Mouse (Mus musculus) midbrain, embryonic 14.5 days (tissue): ENCODE results near the gene Cass4. TPM values are rescaled to one million over a fixed set of nuclear protein-coding genes. Genes with fewer than 3 reads are reported as not detected.

Source experiments
- ATAC-seq: fragments of 200-750 bp; cut with Nextera tagmentation; 2 replicates; pipeline ENCODE4 v1.8.0; 2017; ENCODE audit warnings: moderate number of reproducible peaks, moderate library complexity; ENCODE audit not compliant: low FRiP score, low TSS enrichment
- DNase-seq: peaks from one replicate; pipeline ENCODE4 v3.0.0-alpha.2; 2015
- H3K27ac ChIP-seq: fragments of 300-500 bp; sonication (generic); replicated peaks from 2 replicates; pipeline ENCODE4 v1.5.1; 2014; ENCODE audit warnings: mild to moderate bottlenecking, low read depth, low read length, moderate library complexity
- H3K27me3 ChIP-seq: fragments of 300-500 bp; sonication (generic); 2 replicates; pipeline ENCODE4 v1.6.1; 2014; ENCODE audit warnings: low read length, control low read depth, mixed read lengths; ENCODE audit not compliant: control insufficient read depth, insufficient read depth
- H3K36me3 ChIP-seq: fragments of 300-500 bp; sonication (generic); 2 replicates; pipeline ENCODE4 v1.6.1; 2014; ENCODE audit warnings: low read length, control low read depth; ENCODE audit not compliant: control insufficient read depth, insufficient read depth
- H3K4me1 ChIP-seq: fragments of 300-500 bp; sonication (generic); 2 replicates; pipeline ENCODE4 v1.6.1; 2014; ENCODE audit warnings: mild to moderate bottlenecking, antibody characterized with exemption, low read length, control low read depth; ENCODE audit not compliant: control insufficient read depth, insufficient read depth
- H3K4me2 ChIP-seq: fragments of 300-500 bp; sonication (generic); 2 replicates; pipeline ENCODE4 v1.6.1; 2014; ENCODE audit warnings: mild to moderate bottlenecking, low read length, moderate library complexity
- H3K4me3 ChIP-seq: fragments of 300-500 bp; sonication (generic); replicated peaks from 2 replicates; pipeline ENCODE4 v1.5.1; 2014; ENCODE audit warnings: low read depth, low read length
- H3K9ac ChIP-seq: fragments of 300-500 bp; sonication (generic); replicated peaks from 2 replicates; pipeline ENCODE4 v1.6.1; 2014; ENCODE audit warnings: mild to moderate bottlenecking, low read length, moderate library complexity
- H3K9me3 ChIP-seq: fragments of 300-500 bp; sonication (generic); 2 replicates; pipeline ENCODE4 v1.6.1; 2016; ENCODE audit warnings: low read length, control low read depth, mixed read lengths; ENCODE audit not compliant: control insufficient read depth
- WGBS: fragments of 180-500 bp; shearing (Covaris S2); extraction: QIAGEN DNeasy Blood & Tissue Kit; methylation state at CpG from one replicate; pipeline ENCODE4 v1.1.7; 2014; 5-methylcytosine and 5-hydroxymethylcytosine counted together
- polyA plus RNA-seq: library from polyadenylated mRNA; unstranded; fragments of >200 nt; fragmentation: Nextera tagmentation; extraction: Ambion mirVana; gene quantifications from 2 replicates; pipeline ENCODE4 v1.2.1, GENCODE M21; 2014

The Cass4 gene
- polyA plus RNA-seq, 1 experiment from 2014 or later = 0.28 TPM

DNA sequence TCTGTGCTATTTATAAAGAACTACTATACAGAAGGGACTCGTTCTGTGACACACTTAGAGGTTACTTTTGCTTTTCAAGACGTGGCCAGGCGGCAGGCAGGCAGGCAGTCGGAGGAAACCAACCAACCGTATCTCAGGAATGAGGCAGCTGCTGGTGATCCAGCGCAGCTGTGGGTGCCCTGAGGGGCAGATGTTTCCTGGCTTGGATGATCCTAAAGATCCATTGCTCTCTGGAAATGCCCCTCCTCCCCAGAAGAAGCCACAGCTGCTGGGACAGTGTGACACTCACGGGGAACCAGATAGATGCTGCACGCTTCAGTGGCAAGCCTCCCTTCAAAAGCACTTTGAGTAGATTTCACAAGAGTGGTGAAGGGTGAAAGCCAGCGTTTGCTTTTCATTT is 18.9 kb downstream of the Cass4 start:
- Histone ChIP-seq H3K27ac (no peak overlapping the region), H3K4me3 (no peak overlapping the region), H3K9me3 (no peaks in the 10 kb centered on the region), H3K4me1 (no peaks in the 10 kb centered on the region), H3K4me2 (peak overlapping the region; percentile 17; the same call in 1 of the 2 replicates), H3K9ac (no peak overlapping the region), H3K36me3 (no peaks in the 10 kb centered on the region), H3K27me3 (no peaks in the 10 kb centered on the region)
- 3% methylated on average over 9 of the region's 9 CpGs for WGBS
- DNase-seq = peak; percentile 56
- no peak for ATAC-seq

DNA sequence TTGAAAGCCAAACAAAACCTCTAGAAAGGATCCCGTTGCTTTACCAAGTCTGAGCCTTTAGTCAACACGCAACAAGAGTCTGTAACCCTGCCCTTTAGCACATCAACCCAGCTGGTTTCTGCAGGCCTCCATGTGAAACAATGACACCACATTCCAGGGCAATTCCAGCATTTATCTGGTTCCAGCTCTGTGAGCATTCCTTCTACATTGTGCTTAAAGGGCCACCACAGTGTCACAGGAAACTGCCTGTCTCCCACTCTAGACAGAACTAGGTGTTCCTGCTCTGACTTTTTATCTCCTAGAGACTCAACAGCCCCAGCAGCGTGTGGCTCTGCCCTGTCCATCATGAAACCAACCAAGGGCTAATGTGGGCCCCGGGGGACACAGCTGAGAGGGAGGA is 19.7 kb downstream of the Cass4 start:
- no peak for DNase-seq
- Histone ChIP-seq H3K4me1 (no peaks in the 10 kb centered on the region), H3K4me3 (no peak overlapping the region), H3K27ac (no peak overlapping the region), H3K4me2 (no peak overlapping the region), H3K9ac (no peak overlapping the region), H3K27me3 (no peaks in the 10 kb centered on the region), H3K36me3 (no peaks in the 10 kb centered on the region), H3K9me3 (no peaks in the 10 kb centered on the region)
- WGBS = 25% methylated on average over 4 of the region's 4 CpGs
- ATAC-seq = no peak

DNA sequence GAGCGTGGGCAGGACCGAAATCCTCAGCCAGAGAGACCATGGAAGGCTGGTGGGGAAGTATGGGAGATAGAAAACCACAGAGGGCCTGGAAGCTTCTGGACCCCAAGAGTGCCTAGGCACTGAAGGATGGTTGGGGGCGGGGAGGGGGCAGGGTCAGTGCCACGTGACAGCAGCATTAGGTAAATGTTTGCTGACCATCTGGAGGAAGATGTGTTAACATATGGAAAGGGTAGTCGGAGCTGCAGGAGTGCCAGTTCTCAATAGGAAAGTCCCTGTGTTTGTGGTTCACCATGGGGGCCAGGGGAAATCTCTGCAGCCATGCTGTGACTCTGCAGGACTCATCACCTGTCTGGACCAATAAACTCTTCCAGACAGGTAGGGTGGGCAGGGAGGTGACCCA is 20.3 kb downstream of the Cass4 start:
- Histone ChIP-seq H3K4me1 (no peaks in the 10 kb centered on the region), H3K9ac (no peak overlapping the region), H3K27me3 (no peaks in the 10 kb centered on the region), H3K27ac (no peak overlapping the region), H3K36me3 (no peaks in the 10 kb centered on the region), H3K9me3 (no peaks in the 10 kb centered on the region), H3K4me3 (no peak overlapping the region), H3K4me2 (no peak overlapping the region)
- no peak for DNase-seq
- ATAC-seq = no peak
- WGBS = 60% methylated on average over 5 of the region's 5 CpGs

DNA sequence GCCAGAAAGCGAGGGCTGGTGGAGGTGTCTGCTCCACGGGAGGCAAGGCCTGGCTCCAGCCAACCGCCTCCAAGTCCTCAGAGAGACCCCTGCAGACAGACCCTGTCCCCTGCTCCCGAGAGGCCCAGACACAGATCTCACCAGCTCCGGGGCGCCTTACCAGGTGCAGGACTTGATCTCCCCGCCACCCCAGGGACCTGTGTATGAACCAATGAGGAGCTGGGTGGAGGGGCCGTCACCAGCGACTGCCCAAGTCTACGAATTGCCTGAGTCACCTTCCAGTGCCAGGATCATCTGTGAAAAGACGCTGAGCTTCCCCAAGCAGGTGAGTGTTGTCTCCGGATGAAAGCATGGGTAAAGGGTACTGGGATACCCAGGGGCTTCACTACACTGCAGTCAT is 22.6 kb downstream of the Cass4 start:
- no peaks in the 10 kb centered on the region for H3K36me3 ChIP-seq
- no peak for DNase-seq
- no peak overlapping the region for H3K4me3 ChIP-seq
- no peaks in the 10 kb centered on the region for H3K4me1 ChIP-seq
- no peak overlapping the region for H3K9ac ChIP-seq
- H3K27ac ChIP-seq = no peak overlapping the region
- ATAC-seq = no peak
- 55% methylated on average over 12 of the region's 12 CpGs for WGBS
- no peaks in the 10 kb centered on the region for H3K27me3 ChIP-seq
- H3K9me3 ChIP-seq = no peaks in the 10 kb centered on the region
- no peak overlapping the region for H3K4me2 ChIP-seq

DNA sequence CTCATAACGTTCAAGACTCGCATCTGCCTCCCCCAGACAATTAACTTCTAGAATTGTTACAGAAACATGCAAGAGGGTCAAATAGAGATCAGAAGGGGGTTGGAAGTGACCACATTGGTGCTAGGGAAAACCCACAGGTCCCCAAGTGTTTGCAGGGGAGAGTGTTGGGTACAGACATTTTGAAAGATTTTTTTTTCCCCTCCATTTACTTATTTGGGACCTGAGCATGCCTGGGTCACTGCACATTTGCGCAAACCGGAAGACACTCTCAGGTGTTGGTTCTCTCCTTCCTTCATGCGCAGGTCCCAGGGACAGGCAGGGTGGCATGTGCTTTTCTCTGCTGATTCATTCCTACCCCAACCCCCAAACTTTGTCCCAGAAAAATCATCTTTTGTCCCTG is 23.3 kb downstream of the Cass4 start:
- DNase-seq = no peak
- Histone ChIP-seq H3K27me3 (no peaks in the 10 kb centered on the region), H3K9ac (no peak overlapping the region), H3K9me3 (no peaks in the 10 kb centered on the region), H3K4me2 (no peak overlapping the region), H3K4me3 (no peak overlapping the region), H3K36me3 (no peaks in the 10 kb centered on the region), H3K4me1 (no peaks in the 10 kb centered on the region), H3K27ac (no peak overlapping the region)
- WGBS = 89% methylated on average over 5 of the region's 5 CpGs
- no peak for ATAC-seq

DNA sequence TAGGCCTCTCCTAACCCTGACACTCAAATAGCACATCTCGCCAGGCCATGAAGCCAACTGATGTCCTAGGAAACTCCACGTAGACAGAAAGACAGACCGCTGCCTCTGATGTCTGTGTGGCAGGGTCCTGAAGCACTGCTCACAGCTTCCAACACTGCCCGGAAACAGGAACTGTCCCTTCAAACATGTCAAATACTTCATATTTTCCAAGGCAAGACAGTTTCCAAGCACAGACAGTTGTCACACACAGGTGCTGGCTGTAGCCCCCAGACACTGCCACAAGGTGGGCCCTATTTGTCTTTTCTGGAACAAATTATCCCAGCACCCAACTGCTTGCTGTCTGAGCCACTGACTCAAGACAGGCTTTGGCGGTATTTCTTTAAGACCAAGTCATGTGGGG is 24.6 kb downstream of the Cass4 start:
- no peak overlapping the region for H3K4me3 ChIP-seq
- H3K27me3 ChIP-seq = no peaks in the 10 kb centered on the region
- WGBS = 90% methylated on average over 5 of the region's 5 CpGs
- H3K36me3 ChIP-seq = no peaks in the 10 kb centered on the region
- H3K4me1 ChIP-seq = no peaks in the 10 kb centered on the region
- no peak overlapping the region for H3K27ac ChIP-seq
- no peak overlapping the region for H3K4me2 ChIP-seq
- DNase-seq = no peak
- no peak overlapping the region for H3K9ac ChIP-seq
- no peak for ATAC-seq
- H3K9me3 ChIP-seq = no peaks in the 10 kb centered on the region

DNA sequence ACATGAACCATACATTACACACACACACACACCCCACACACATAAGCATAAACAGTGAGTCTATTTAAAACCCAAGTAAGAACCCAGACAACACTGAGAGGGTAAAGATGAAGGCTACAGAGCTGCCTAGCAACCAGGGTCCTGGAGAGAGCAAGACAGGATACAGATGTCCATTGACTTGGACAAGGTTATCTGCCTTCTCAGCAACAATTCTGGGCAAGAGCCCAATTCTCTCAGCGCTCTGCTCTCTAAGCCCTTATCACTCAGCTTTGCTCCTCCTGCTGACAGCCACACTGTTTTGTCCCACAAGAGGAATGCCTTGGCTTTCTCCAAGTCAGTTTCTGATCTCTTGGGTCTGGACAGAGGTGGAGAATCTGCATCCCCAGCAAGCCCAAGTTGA is 37.0 kb downstream of the Cass4 start:
- H3K27me3 ChIP-seq = no peaks in the 10 kb centered on the region
- H3K27ac ChIP-seq = no peak overlapping the region
- H3K9me3 ChIP-seq = no peaks in the 10 kb centered on the region
- ATAC-seq (no peak), DNase-seq (no peak)
- H3K4me3 ChIP-seq = no peak overlapping the region
- H3K4me1 ChIP-seq = no peaks in the 10 kb centered on the region
- H3K9ac ChIP-seq = no peak overlapping the region
- no peaks in the 10 kb centered on the region for H3K36me3 ChIP-seq
- 63% methylated on average over 1 of the region's 1 CpGs for WGBS
- no peak overlapping the region for H3K4me2 ChIP-seq

DNA sequence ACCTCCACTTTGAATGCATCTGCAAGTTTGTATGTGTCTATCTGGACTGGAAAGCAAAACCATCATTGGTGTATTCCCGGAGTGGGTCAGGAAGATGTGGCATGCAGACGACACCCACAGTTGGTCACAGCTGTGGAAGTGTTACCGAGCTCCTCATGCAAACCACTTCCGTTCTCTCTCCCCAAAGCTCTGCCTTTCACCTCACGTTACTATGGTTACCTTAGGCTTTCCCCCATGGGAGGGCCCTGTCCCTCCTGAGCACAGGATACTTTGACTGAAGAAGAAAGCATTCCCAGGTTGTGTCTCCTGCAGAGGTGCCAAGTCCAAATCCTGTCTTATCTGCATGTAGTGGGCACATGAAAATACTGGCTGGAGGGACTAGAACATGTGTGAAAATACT is 40.2 kb downstream of the Cass4 start:
- no peak overlapping the region for H3K9ac ChIP-seq
- no peak overlapping the region for H3K27ac ChIP-seq
- no peaks in the 10 kb centered on the region for H3K36me3 ChIP-seq
- no peak overlapping the region for H3K4me2 ChIP-seq
- ATAC-seq (no peak), DNase-seq (no peak)
- 55% methylated on average over 5 of the region's 5 CpGs for WGBS
- no peaks in the 10 kb centered on the region for H3K9me3 ChIP-seq
- no peak overlapping the region for H3K4me3 ChIP-seq
- no peaks in the 10 kb centered on the region for H3K27me3 ChIP-seq
- no peaks in the 10 kb centered on the region for H3K4me1 ChIP-seq

DNA sequence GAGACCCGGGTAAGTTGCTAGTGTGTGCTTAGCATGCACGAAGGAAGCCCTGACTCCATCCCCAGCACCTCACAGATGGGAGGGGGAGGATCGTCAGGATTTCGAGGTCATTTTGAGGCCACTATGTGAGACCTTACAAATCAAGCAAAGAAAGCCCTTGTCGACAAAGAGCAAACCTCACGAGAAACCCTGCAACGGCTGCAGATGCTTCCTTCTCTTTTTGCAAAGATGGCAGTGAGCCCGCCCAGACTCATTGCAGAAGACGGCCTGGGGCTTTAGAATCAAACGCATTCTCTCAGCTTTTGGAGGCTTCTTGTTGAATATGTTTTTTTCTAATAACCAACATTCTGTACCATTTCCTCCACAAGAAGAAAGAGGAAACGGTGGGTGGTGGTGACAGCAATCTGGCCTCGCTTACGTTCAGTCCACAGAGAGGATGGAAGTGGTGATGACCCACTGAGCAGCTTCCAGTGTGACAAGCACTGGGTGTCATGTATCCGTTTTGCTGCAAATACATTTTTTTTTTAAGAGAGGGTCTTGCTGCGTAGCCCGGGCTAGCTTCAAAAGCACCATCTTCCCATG is 43.9 kb downstream of the Cass4 start:
- Histone ChIP-seq H3K4me3 (no peak overlapping the region), H3K4me2 (no peak overlapping the region), H3K36me3 (no peaks in the 10 kb centered on the region), H3K27me3 (no peaks in the 10 kb centered on the region), H3K27ac (no peak overlapping the region), H3K9me3 (no peaks in the 10 kb centered on the region), H3K9ac (no peak overlapping the region), H3K4me1 (peaks cover 19% of the 10 kb centered on the region)
- no peak for DNase-seq
- no peak for ATAC-seq
- WGBS = 74% methylated on average over 16 of the region's 16 CpGs
